Mouse (Mus musculus) intestine, embryonic 16.5 days (tissue): ENCODE measurements around the gene Cldn11. TPM values are rescaled to one million over a fixed set of nuclear protein-coding genes. Genes with fewer than 3 reads are reported as not detected.
"Not testable (repeated sequence)": the region's sequence is repeated elsewhere in the genome, so short reads cannot be mapped to it uniquely, and the experiment has no call there.

Experiments
- ATAC-seq: fragments of 200-750 bp; cut with Nextera tagmentation; 2 replicates; pipeline ENCODE4 v1.8.0; 2017; ENCODE audit warnings: moderate TSS enrichment, moderate library complexity
- H3K27ac ChIP-seq: fragments of 300-500 bp; sonication (generic); 2 replicates; pipeline ENCODE4 v1.5.1; 2014; ENCODE audit warnings: mild to moderate bottlenecking, low read length
- H3K27me3 ChIP-seq: fragments of 300-500 bp; sonication (generic); replicated peaks from 2 replicates; pipeline ENCODE4 v1.6.1; 2014; ENCODE audit warnings: low read length, control low read depth, mixed read lengths; ENCODE audit not compliant: control insufficient read depth, insufficient read depth
- H3K36me3 ChIP-seq: fragments of 300-500 bp; sonication (generic); 2 replicates; pipeline ENCODE4 v1.6.1; 2014; ENCODE audit warnings: low read length, control low read depth; ENCODE audit not compliant: control insufficient read depth, insufficient read depth
- H3K4me1 ChIP-seq: fragments of 300-500 bp; sonication (generic); 2 replicates; pipeline ENCODE4 v1.6.1; 2014; ENCODE audit warnings: low read length, control low read depth, mixed read lengths; ENCODE audit not compliant: control insufficient read depth, insufficient read depth
- H3K4me2 ChIP-seq: fragments of 300-500 bp; sonication (generic); 2 replicates; pipeline ENCODE4 v1.6.1; 2014; ENCODE audit warnings: low read depth, low read length, control low read depth
- H3K4me3 ChIP-seq: fragments of 300-500 bp; sonication (generic); 2 replicates; pipeline ENCODE4 v1.5.1; 2014; ENCODE audit warnings: mild to moderate bottlenecking, low read length
- H3K9ac ChIP-seq: fragments of 300-500 bp; sonication (generic); 2 replicates; pipeline ENCODE4 v1.6.1; 2014; ENCODE audit warnings: low read depth, low read length
- H3K9me3 ChIP-seq: fragments of 300-500 bp; sonication (generic); 2 replicates; pipeline ENCODE4 v1.6.1; 2016; ENCODE audit warnings: low read length, control low read depth; ENCODE audit not compliant: control insufficient read depth
- WGBS: fragments of 180-500 bp; shearing (Covaris S2); extraction: QIAGEN DNeasy Blood & Tissue Kit; methylation state at CpG from one replicate; pipeline ENCODE4 v1.1.7; 2014; 5-methylcytosine and 5-hydroxymethylcytosine counted together
- polyA plus RNA-seq: library from polyadenylated mRNA; unstranded; fragments of >200 nt; fragmentation: Nextera tagmentation; extraction: Ambion mirVana; gene quantifications from 2 replicates; pipeline ENCODE4 v1.2.1, GENCODE M21; 2015

The Cldn11 gene
- polyA plus RNA-seq, 1 experiment from 2014 or later = 5.2 TPM

DNA sequence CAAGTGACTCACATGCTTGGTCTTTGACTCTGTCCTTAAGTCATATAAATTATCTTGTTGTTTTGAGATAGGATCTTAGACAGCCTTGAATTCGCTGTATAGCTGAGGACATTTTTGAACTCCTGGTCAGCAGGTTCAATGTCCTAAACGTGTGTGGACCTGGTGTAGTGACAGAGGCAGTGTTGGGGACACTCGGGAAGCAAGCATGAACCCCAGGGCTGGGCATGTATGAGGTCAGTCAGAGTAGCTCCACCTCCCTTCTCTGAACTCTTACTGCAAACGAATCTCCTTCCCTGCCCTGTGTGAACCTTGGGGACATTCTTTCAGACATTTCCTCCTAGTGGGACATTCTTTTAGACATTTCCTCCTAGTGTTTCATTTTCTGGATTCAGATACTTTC is 20.0 kb upstream of the Cldn11 start:
- ATAC-seq = peak; percentile 78
- Histone ChIP-seq H3K27ac (no peak overlapping the region), H3K36me3 (no peaks in the 10 kb centered on the region), H3K27me3 (no peaks in the 10 kb centered on the region), H3K4me2 (no peak overlapping the region), H3K4me1 (peaks cover 7% of the 10 kb centered on the region), H3K9me3 (no peaks in the 10 kb centered on the region), H3K4me3 (no peak overlapping the region), H3K9ac (no peak overlapping the region)
- 38% methylated on average over 4 of the region's 4 CpGs for WGBS

DNA sequence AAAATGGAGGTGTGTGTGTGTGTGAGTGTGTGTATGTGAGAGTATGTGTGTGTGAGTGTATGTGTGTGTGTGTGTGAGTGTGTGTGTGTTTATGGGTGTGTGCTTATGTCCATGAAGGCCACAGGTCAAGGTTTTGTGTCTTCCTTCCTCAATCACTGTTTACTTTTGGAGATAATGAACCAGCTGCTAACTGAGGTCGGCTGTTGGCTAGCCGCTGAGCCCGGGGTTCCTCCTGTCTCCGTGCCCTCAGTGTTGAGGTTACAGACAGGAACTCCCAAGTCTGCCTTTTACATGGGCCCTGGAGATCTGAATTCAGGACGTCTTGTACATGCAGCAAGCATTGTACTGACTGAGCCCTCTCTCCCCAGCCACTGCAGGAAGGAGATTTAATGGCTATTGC is 16.1 kb upstream of the Cldn11 start:
- Histone ChIP-seq H3K9ac (no peak overlapping the region), H3K36me3 (no peaks in the 10 kb centered on the region), H3K4me2 (no peak overlapping the region), H3K9me3 (no peaks in the 10 kb centered on the region), H3K4me3 (no peak overlapping the region), H3K4me1 (peaks cover 7% of the 10 kb centered on the region), H3K27ac (peak overlapping the region; percentile 41), H3K27me3 (no peaks in the 10 kb centered on the region)
- WGBS = 19% methylated on average over 5 of the region's 5 CpGs
- peak; percentile 30 for ATAC-seq

DNA sequence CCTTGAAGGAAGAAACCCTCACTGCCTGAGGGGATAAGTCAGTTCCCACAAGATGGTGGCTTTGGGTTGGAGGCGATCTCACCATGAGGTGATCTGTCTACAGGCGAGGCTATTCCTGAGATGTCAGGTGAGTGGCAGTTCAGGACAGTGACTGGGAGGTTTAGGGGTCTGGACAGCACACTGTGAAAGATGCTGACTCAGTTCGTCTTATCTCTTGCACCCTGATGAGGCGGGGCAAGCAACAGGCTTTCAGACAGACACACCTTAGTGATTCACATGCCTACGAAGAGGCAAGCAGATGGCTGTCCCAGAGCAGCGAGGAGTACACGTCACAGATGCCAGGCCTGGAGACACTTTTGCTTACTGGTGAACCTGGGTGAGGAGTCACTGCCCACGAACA is 15.5 kb upstream of the Cldn11 start:
- Histone ChIP-seq H3K4me3 (no peak overlapping the region), H3K9me3 (no peaks in the 10 kb centered on the region), H3K9ac (no peak overlapping the region), H3K27ac (peak overlapping the region; percentile 41), H3K4me1 (peaks cover 7% of the 10 kb centered on the region), H3K36me3 (no peaks in the 10 kb centered on the region), H3K27me3 (no peaks in the 10 kb centered on the region), H3K4me2 (no peak overlapping the region)
- ATAC-seq = peak; percentile 84
- WGBS = 59% methylated on average over 8 of the region's 8 CpGs

DNA sequence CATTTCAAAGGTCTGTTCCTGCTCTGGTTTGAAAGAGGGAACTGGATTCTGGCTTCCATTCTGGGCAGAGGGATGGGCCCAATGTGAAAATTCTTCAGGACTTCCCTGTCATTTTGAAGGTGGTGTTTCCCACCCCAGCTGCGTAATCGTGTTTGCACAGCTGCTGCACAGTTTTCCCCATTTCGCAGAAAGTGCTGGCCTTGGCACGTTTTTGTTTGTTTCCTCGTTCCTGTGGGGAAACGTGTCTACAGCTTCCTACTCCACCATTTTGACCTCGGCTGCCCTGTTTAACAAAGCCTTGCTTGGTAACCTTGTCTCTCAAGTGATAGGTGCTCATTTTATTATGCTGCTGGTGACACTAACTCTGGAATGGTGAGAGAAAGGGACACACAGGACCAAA is 15.0 kb upstream of the Cldn11 start:
- Histone ChIP-seq H3K27me3 (no peaks in the 10 kb centered on the region), H3K4me1 (peaks cover 7% of the 10 kb centered on the region), H3K36me3 (no peaks in the 10 kb centered on the region), H3K4me2 (no peak overlapping the region), H3K4me3 (no peak overlapping the region), H3K27ac (0 out of 2 replicates have a peak overlapping the region, but pooled peaks have one; percentile 3), H3K9me3 (no peaks in the 10 kb centered on the region), H3K9ac (no peak overlapping the region)
- peak; percentile 27 for ATAC-seq
- WGBS = 40% methylated on average over 7 of the region's 7 CpGs

DNA sequence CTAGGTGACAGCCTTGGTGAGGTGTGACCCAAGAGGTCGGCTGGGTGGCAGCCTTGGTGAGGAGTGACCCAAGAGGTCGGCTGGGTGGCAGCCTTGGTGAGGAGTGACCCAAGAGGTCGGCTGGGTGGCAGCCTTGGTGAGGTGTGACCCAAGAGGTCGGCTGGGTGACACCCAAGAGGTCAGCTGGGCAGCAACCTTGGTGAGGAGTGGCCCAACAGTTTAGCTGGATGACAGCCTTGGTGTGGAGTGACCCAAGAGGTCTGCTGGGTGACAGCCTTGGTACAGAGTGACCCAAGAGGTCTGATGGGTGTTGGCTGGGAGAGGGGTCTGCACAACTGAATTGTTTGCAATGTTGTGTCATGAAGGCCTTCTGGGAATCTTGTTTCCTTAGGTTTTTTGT is 13.1 kb upstream of the Cldn11 start:
- not testable (repeated sequence) for H3K36me3 ChIP-seq, H3K27ac ChIP-seq, ATAC-seq, H3K4me1 ChIP-seq, H3K27me3 ChIP-seq, H3K9ac ChIP-seq, H3K4me3 ChIP-seq, H3K4me2 ChIP-seq, H3K9me3 ChIP-seq
- 85% methylated on average over 4 of the region's 4 CpGs for WGBS

DNA sequence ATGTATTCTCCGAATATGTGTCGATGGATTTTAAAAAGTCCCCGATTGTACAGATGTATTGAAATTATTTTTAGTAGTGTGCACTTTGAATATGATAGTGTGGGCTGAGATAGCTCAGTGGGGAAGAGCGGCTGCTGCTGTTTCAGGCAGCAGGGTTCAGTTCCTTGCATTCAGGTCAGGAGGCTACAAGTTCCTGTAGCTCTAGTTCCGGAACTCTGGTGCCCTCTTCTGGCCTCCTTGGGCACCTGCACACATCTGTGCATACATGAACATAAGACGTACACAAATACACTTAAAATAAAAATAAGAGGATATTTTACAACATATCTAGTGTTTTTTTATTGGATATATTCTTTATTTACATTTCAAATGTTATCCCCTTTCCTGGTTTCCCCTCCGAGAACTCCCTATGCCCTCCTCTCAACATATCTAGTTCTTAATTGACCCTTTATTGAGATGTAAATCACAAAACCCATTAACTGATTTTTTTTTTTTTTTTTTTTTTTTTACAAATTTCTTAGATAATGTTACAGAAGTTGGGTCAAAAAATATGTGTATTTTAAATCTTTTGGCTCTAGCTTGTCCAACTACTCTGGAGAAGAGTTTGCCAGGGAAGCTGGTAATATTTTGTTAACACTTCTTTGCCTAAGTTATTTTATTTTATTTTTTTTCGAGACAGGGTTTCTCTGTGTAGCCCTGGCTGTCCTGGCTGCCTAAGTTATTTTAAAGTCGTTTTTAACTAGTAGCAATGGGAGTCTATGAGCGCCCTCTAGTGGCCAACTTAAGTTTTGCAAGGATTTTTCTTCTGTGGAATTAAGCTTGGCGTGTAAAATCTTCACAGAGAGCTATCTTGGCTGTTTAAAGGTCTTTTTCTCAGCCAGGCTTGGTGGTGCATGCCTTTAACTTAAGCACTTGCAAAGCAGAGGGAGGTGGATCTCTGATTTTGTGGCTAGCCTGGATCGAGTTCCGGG is 11.0 kb upstream of the Cldn11 start:
- no peaks in the 10 kb centered on the region for H3K27me3 ChIP-seq
- no peak for ATAC-seq
- H3K4me2 ChIP-seq = no peak overlapping the region
- H3K4me3 ChIP-seq = no peak overlapping the region
- H3K9ac ChIP-seq = no peak overlapping the region
- WGBS = 59% methylated on average over 13 of the region's 13 CpGs
- H3K27ac ChIP-seq = no peak overlapping the region
- peaks cover 6% of the 10 kb centered on the region for H3K4me1 ChIP-seq
- H3K9me3 ChIP-seq = no peaks in the 10 kb centered on the region
- no peaks in the 10 kb centered on the region for H3K36me3 ChIP-seq

DNA sequence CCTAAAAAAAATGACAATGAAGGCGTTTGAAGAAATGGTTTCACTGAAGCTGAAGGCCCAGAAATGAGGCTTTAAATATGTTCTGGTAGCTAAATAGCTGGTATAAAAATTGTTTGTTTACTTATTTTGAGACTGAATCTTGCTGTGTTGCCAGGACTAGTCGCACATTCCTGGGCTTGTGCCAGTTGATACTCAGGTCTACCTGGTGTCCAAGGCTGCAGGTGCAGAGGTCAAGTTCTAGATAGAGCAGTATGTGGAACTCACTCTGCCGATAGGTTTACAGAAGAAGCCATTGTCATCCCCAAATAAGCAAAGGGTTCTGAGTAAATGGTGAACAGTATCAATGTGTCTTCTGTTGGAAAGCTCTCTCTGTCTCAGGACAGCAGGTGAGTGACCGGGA is 8.1 kb upstream of the Cldn11 start:
- WGBS = 78% methylated on average over 4 of the region's 4 CpGs
- H3K27me3 ChIP-seq = no peaks in the 10 kb centered on the region

DNA sequence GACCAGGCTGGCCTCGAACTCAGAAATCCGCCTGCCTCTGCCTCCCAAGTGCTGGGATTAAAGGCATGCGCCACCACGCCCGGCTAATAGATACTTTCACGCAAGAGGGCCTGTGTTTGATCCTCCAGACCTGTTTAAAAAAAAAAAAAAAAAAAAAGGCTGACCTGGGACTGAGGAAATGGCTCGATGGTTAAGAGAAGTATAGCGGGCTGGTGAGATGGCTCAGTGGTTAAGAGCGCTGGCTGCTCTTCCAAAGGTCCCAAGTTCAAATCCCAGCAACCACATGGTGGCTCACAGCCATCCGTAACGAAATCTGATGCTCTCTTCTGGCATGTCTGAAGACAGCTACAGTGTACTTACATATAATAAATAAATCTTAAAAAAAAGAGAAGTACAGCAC is 4.5 kb upstream of the Cldn11 start:
- H3K4me3 ChIP-seq, H3K4me1 ChIP-seq, H3K27ac ChIP-seq, H3K27me3 ChIP-seq, H3K9me3 ChIP-seq, H3K4me2 ChIP-seq, H3K9ac ChIP-seq, H3K36me3 ChIP-seq, ATAC-seq: not testable (repeated sequence)
- WGBS = 87% methylated on average over 11 of the region's 11 CpGs

More for the DNA sequence above, 8.1 kb upstream of the Cldn11 start:
- H3K36me3 ChIP-seq = no peaks in the 10 kb centered on the region
- H3K4me2 ChIP-seq = no peak overlapping the region
- H3K27ac ChIP-seq = no peak overlapping the region
- peaks cover 2% of the 10 kb centered on the region; the same call in 1 of the 2 replicates for H3K4me1 ChIP-seq
- no peak for ATAC-seq
- H3K4me3 ChIP-seq = no peak overlapping the region
- no peaks in the 10 kb centered on the region for H3K9me3 ChIP-seq
- no peak overlapping the region for H3K9ac ChIP-seq

DNA sequence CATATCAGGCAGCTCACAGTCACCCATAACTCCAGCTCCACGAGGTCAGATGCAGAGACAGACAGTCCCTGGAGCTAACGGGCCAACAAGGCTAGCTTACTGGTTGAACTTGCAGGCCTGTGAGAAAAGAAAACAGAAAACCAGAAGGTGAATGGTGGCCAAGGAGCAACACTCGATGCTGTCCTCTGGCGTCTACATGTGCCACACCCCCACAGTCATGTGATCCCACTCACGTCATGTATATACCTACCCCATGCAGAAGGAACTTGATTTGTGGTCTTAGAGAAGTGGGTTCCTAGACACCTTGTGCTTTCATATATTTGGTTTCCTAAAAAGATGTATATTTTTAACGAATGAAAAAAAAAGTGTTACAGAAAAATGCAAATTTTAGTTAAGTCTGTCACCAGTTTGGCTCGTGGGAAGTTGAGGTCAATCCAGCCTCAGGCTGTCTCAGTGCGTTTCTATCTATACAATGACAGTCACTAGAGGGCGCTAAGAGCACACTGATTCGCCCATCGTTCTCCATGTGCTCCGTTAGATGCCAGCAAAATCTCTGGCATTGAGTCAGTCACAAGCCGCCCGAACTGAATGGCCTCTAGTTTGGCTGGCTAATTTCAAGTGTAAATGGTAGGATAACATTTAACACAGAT is 4.0 kb upstream of the Cldn11 start:
- peaks cover 7% of the 10 kb centered on the region for H3K27me3 ChIP-seq
- H3K9me3 ChIP-seq = no peaks in the 10 kb centered on the region
- no peak overlapping the region for H3K4me3 ChIP-seq
- no peaks in the 10 kb centered on the region for H3K36me3 ChIP-seq
- peak; percentile 86 for ATAC-seq
- no peak overlapping the region for H3K9ac ChIP-seq
- 12% methylated on average over 14 of the region's 14 CpGs for WGBS
- H3K27ac ChIP-seq = no peak overlapping the region
- H3K4me2 ChIP-seq = no peak overlapping the region
- peaks cover 5% of the 10 kb centered on the region; the same call in 1 of the 2 replicates for H3K4me1 ChIP-seq
